In the genomic region with DNA sequence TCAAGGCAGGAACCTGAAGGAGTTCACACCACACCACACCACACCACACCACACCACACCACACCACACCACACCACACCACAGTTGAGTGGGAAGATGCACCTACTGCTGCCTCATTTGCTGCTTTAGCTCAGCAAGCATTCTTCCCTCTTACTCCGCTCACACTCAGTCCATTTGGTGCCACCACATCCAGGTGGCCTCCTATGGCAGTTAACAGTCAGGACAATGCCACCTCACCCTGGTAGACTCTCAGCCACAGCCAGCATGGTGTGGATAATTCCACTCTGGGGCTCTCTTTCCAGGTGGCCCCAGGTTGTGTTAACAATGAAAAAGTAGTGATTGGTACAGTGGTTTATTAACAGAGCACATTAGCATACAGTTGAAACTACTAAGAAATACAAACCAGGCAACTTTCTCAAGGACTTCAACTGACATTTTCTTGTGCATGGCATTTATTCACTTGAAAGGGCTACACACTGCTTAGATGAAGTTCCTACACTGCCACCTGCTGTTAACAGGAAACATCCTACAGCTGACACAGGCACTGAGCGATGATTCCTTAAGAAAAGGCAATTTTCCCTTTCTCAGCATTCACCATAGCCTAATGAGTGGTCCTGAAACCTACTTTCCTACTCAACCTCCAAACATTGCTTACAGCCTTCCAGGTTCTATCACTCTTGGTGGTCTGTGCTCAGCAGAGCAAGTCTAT, we compare ENCODE assay signal across 8 mouse cellular contexts. TPM values are rescaled to one million over a fixed set of nuclear protein-coding genes. Genes with fewer than 3 reads are reported as not detected.
DNase-seq lines count a peak whose midpoint lies in the region; ATAC-seq and TF ChIP-seq lines count a peak whose summit lies in the region.

No protein-coding gene starts in this region.

- H3K27me3 ChIP-seq in neural tube, embryonic 13.5 days: no peaks in the 10 kb centered on the region

- no peak overlapping the region for H3K4me2 ChIP-seq in neural tube, embryonic 13.5 days

- H3K4me3 ChIP-seq in gastrocnemius, adult 2 months: no peak overlapping the region
- no peak overlapping the region for H3K4me3 ChIP-seq in neural tube, embryonic 13.5 days
- no peak overlapping the region for H3K4me3 ChIP-seq in lung, adult 2 months (replicated peaks; ENCODE audit: extremely low read depth, low read depth, low read length)

- H3K4me1 ChIP-seq in neural tube, embryonic 13.5 days (replicated peaks): no peaks in the 10 kb centered on the region
- H3K4me1 ChIP-seq in lung, adult 2 months (ENCODE audit: control insufficient read depth, insufficient read depth, low read length): no peaks in the 10 kb centered on the region

- intact Hi-C loops in gastrocnemius, adult 2 months (cut with DNase I): loop anchor here (10.0 kb wide), 1 partner anchor 750 kb away; no protein-coding TSS in a partner anchor

- no peaks in the 10 kb centered on the region for H3K9me3 ChIP-seq in neural tube, embryonic 13.5 days

- no peak for DNase-seq in gastrocnemius, adult 2 months
- DNase-seq in gastrocnemius, postnatal 10 days: no peak
- no peak for DNase-seq in neural tube, embryonic 10.5 days (ENCODE audit: extremely low spot score, low spot score)
- peak; percentile 28 for DNase-seq in brain, embryonic 18.5 days (ENCODE audit: low read depth, low spot score)
- no peak for DNase-seq in lung, adult 2 months
- DNase-seq in spleen, postnatal 14 days (ENCODE audit: low spot score in 2 of 2): no peak
- DNase-seq in gastrocnemius, adult 8-10 months (ENCODE audit: low spot score in 2 of 2): no peak

- H3K27ac ChIP-seq in gastrocnemius, adult 2 months: no peak overlapping the region
- no peak overlapping the region for H3K27ac ChIP-seq in neural tube, embryonic 13.5 days (replicated peaks)

- peaks cover 74% of the 10 kb centered on the region for H3K36me3 ChIP-seq in neural tube, embryonic 13.5 days

- 76% methylated on average over 2 of the region's 2 CpGs for WGBS in neural tube, embryonic 13.5 days
- 61% methylated on average over 2 of the region's 2 CpGs for WGBS in lung, adult 2 months

- no peak overlapping the region for H3K9ac ChIP-seq in neural tube, embryonic 13.5 days

- peak; percentile 75; the same call in 1 of the 2 replicates for ATAC-seq in neural tube, embryonic 13.5 days (ENCODE audit: low read depth)

- no peak for TF ChIP-seq POLR2A in lung, adult 2 months (IDR thresholded peaks at IDR 0.05; ENCODE audit: borderline replicate concordance, extremely low read depth, low read depth, low read length)

- TF ChIP-seq CTCF in gastrocnemius, adult 2 months (IDR thresholded peaks at IDR 0.05): peak; percentile 69
- peak; percentile 36; the same call in 1 of the 2 replicates for TF ChIP-seq CTCF in lung, adult 2 months (IDR thresholded peaks at IDR 0.05; ENCODE audit: insufficient read depth, low read length)

RNA-seq across cellular contexts. Expression of a gene that starts 12.5 kb away (rescaled TPM):
- total RNA-seq in gastrocnemius, adult 2 months (2021): 10 to 100 TPM; 42.1 to 45.1 TPM
- total RNA-seq in gastrocnemius, postnatal 10 days (2021): 10 to 100 TPM; 26.1 to 32.2 TPM
- polyA plus RNA-seq in neural tube, embryonic 13.5 days (2015; fragmentation: Nextera tagmentation; extraction: Ambion mirVana): 52.0 and 53.7 TPM in 2 replicates
- 12.4 and 15.8 TPM in 2 replicates for polyA plus RNA-seq in lung, adult 2 months (2012; rRNA removed)
- total RNA-seq in gastrocnemius, adult 8-10 months (2022): 10 to 100 TPM; 37.9 to 50.6 (median 45.6) TPM

RNA-seq across cellular contexts. Expression of a gene that starts 36.8 kb away (rescaled TPM):
- total RNA-seq in gastrocnemius, adult 2 months (2021): 10 to 100 TPM in 1 of 2 experiments, 1 to 10 TPM in 1; 10.0 to 16.6 TPM
- 10 to 100 TPM; 41.9 to 43.2 TPM for total RNA-seq in gastrocnemius, postnatal 10 days (2021)
- polyA plus RNA-seq in neural tube, embryonic 13.5 days (2015; fragmentation: Nextera tagmentation; extraction: Ambion mirVana): 58.2 and 62.5 TPM in 2 replicates
- polyA plus RNA-seq in lung, adult 2 months (2012; rRNA removed): 243 and 288 TPM in 2 replicates
- 10 to 100 TPM in 1 of 4 experiments, 1 to 10 TPM in 3; 5.4 to 10.3 (median 7.5) TPM for total RNA-seq in gastrocnemius, adult 8-10 months (2022)
